Mouse (Mus musculus) T-helper 2 cell (primary cell): ENCODE measurements at regions not wholly inside any gene's neighbourhood (a gene's known extent, or its start where the extent isn't known, plus 50 kb on each side); places are given as distances from the start of the nearest gene placed in this dataset.
"Not testable (repeated sequence)": the region's sequence is repeated elsewhere in the genome, so short reads cannot be mapped to it uniquely, and the experiment has no call there.

ENCODE experiments used
- in situ Hi-C: fragments of 300-600 bp; cut with MboI, MseI; formaldehyde crosslinking; loops from one replicate; pipeline ENCODE4 v1.15.1; 2025; ENCODE audit warnings: high pct_unique_total_duplicates

DNA sequence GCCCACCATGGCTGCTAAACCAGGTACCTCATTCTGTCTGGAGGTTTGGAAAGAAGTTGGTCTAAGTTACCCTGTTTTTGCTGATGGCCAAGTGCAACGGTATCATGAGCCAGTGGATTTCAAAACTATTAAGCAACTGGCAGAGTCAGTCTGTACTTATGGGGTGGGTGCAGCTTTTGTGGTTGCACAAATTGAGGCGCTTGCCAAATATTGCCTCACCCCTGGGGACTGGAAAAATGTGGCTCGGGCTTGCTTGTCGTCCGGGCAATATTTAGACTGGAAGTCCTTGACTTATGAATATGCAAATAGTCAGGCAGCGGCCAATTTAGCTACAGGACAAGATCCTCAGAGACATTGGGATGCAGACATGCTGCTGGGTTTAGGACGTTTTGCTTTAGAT lies 110.2 kb downstream of the Olfr164 start:
- in situ Hi-C loops = no loop called here

DNA sequence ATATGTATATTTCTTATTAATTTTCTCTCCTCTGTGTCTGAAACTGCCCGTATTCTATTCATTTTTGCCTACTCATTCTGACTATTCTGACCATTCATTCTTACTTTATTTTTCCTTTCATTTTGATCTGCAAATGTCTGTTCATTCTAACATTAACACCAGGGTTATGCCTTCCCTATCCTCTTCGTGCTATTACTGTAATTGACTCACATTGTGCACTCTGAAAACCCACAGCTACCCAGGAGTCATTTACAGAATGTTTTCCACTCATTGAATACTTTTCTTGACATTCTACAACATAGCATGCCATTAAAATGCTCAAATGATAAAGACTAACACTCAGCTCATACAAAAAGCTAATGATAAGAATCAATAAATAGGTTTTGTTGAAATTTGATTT lies 112.9 kb downstream of the Olfr164 start:
- in situ Hi-C loops = no loop called here

DNA sequence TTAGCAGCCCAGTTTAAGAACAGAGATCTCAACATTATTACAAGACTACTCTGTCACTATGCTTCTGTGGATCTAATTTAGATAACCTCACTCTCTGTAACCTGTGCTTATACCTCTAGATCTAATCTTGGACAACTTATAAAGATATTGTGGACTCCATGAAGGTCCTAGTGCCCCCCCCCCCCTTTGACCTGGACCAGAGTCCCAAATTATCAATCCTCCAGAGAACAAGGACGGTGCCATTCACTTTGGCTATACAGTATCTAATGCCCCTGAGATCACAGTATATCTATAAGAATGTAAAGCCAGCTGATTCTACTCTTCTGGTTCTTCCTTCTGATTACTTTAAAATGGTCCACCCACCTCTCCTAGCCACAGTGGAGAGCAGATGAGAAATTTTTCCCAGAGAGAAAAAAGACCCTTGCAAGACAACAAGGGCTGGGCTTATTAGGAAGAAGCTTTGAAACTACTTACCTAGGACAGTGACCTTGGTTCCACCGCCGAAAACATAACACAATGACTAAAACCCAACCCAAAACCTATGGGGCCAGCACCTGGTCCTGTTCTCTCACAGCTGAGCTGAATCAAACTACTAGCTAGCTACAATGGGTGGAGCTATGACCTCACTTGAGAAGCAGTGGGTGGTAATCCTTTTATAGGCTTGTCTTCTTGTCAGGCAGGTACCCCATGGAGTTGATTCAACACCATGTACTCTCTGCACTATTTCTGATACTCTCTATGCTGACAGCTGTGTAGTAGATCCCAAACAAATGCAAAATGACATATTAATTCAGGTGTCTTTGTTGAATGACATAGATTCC lies 113.9 kb downstream of the Olfr164 start:
- in situ Hi-C loops = no loop called here

DNA sequence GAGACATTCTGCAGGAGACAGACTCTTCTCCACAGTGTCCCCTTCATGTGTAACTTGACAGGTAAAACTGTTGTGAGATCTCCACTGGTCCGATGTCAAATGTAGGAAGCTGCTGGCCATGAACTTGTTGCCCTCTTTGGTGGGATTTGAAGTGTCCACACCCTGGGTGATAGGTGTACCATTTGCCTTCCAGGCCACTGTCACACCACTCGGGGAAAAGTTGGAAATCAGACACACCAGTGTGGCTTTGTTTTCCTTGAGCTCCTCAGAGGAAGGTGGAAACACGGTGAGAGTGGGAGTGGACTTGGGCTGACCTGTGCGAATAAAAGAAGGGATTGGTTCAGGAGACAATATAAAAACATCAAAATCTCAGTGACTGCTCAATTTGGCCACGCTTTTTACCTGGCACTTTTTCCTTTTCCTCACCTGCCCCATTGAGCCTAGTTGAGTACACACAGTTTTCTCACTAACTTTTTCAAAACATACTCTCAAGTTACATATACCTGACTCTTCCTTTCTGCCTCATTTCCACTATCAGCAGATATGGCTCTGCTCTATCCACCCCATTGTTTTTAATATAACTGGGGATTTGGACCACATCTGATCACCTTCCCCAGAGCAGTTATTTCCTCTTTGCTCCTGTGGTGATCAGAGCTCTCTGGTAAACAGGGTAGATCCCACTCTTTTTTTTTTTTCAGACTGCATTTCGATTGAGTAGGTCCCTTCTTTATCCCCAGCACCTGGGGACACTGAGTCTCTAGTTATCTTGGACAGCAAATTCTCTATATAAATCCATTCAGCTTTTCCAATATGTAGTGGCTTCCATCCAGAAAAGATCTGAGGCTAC lies 115.1 kb downstream of the Olfr164 start:
- in situ Hi-C loops = no loop called here

DNA sequence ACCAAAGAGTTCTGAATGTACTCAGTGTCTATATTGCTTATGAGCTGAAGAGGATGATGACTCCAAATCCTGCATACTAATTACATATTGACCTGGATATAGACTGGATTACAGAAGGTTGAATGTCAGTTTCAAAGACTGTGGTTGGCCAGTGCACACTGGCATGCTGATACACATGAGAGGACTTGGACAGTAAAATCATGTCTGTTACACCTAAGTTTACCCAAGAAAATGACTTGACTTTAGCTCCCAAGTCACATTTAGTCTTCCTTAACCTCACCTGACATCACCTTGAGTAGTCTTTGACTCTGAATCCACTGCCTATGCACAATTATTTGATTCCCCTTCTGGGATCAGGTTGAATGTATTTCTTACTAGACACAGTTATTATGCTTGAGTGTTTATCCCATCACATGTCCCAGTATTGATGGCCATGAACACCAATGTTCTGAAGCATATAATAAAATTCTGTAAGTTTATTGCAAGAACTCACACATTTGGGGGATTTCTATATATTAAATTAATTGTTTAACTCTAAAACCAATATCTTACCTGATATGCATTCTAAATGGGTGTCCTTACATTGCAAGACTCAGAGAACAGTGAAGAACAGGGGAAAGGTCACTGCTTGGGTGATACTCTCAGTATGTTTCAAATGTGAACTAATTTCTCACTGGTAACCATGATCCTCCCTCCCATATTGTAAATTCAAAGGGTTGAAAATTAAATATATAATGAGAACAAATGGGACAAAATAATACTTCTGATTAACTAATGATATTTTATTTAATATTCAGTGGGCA lies 116.0 kb downstream of the Olfr164 start:
- in situ Hi-C loops = no loop called here

DNA sequence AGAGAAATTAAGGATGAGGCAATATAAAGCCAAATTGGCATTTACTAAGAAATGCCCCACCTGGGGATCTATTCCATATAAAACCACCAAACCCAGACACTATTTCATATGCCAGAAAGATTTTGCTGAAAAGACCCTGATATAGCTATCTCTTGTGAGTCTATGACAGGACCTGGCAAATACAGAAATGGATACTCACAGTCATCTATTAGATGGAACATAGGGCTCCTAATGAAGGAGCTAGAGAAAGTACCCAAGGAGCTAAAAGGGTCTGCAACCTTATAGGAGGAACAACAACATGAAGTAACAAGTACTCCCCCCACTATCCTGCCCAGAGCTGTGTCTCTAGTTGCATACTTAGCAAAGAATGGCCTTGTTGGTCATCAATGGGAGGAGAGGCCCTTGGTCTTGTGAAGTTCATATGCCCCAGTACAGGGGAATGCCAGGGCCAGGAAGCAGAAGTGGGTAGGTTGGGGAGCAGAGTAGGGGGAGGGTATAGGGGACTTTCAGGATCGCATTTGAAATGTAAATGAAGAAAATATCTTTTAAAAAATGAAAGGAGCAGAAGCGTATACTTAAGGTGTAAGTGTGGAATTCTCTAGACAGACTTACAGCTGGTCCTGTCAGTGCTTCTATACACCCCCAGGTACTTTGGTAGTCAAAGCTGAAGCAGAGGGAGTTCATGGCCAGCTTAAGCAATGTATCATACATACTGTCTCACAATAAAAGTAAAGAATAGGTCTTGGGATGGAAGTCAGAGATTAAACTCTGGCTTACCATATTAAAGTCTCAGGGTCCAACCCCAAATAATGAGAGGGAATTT lies 128.2 kb downstream of the Olfr164 start:
- in situ Hi-C loops = no loop called here

DNA sequence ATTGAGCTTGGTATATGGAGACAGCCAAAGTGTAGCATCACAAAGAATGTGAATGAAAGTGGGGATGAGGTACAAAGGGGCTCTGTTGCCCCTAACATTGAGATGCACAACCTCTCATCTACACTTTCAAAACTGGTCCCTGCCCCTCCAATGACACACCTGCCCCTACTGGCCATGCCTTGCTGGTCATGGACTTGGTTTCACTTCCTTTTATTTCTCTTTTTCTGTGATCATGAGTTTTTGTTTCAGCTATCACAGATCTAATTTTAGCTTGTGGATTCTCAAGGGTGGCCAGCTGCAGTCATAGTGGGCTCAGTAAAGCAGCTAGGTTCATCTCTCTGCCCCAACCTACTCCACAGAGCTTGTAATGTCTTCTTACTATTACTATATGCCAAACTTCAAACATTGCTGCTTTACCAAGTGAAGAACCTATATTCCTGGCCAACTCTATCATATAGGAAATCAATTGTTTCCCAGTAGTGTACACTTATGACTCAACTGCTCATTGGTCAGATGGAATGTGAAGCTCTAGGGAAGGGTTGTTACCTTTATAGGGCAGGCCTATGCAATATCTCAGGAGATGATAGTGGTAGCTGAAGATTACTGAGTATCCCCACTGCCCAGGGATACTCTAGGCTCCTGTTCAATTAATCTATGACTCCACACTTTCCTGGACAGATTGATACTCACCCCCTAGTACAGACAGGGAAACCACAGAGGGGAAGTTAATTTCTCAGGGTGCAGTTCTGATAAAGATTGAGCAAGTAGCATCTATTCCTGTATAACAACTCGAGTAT lies 134.5 kb downstream of the Olfr164 start:
- in situ Hi-C loops = no loop called here

DNA sequence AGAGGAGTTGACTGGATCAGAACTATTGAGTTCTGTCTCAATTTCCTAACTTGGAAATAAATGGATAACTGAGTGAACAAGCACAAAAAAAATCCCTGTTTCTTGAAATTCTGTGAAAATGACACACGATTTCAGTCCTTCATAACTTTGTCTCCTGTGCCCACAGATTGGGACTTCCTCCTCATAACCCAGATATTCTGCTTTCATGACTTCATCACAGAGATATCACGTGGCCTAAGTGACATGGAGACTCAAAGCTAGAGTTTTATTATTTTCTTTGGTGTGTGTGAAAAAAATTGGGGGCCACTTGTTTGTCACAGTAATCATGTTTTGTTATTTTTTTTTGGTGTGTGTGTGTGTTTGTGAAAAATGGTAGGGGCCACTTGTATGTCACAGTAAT lies 160.8 kb downstream of the Olfr164 start:
- in situ Hi-C loops = no loop called here

DNA sequence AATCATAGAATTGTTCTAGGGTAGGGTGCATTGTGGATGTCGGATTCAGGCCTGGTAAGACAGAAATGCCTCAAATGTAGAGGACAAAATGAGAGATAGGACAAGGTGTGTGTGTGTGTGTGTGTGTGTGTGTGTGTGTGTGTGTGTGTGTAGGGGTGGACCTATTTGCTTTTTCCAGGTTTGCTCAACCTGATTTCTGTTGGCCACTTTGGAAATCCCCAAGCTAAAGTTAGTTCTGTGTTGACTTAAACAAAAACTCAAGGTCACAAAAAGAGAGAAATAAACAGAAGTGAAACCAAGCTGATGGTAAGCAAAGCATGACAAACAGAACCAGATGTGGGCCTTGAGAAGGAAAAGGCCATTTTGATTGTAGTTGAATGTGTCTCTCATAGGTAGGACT lies 161.4 kb downstream of the Olfr164 start:
- in situ Hi-C loops = not testable (repeated sequence)

DNA sequence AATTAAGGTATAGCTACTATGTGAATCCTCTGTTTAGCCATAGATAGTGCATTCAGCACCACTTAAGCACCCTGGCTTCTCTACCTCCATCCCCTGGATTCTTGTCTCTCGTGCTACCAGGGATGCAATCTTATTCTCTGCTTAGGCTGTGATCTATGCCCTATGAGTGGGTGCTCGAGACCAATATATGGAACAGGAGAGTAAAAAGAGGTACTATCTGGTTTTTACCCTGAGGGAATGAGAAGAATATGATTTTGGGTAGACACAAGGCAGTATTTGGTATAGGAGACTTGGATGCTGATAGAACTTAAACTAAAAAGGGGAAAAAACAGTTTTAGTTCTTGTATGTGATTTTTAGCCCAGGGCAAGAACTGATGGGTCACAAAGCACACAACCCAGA lies 162.8 kb downstream of the Olfr164 start:
- in situ Hi-C loops = no loop called here

DNA sequence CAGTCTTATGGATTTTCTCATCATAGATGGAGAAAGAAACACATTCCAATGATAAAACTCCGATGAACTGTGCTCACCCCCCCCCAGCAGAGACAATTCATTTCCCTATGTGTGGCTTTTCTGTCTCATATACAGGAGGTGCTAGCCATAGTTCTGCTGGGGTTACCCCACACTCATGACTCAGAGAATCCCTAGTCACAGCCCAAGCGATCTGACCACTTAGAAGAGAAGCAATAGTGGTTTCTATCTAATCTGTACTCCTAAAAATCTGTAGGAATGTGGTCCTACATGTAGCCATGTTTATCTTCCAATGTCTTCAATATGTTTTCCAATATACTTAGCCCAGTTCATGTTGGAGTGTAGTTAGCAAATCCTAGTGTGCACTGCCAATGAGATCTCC lies 163.3 kb downstream of the Olfr164 start:
- in situ Hi-C loops = no loop called here

DNA sequence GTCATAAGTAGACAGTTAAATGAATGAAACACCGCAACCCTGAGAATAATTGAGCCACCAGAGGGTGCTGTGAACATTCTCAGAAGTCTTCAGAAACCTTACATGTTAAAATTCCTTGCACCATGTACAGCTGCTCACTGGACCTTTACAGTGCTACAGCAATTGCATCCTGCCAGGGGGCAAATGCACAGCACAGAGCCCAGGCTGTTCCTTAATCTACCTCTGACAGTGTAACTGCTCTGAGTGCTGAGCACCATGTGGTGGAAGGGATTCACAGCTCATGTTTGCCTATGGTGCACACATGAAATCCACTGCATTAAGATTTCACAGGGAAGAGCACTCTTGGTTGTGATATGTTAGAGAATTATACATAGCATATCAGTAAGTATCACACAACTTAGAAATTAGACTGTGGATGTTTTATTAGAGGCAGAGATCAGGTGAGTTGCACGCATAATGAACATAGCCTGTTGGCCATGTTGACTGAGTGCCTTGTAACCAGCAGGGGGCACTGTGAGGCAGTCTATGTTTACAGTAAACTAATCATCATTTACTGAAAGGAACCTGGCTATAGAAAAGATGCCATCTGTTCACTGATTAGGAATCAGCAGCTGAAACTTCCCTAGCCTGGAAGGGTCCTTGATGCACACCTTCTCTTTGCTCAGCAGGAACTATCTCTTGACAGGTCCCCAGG lies 167.4 kb downstream of the Olfr164 start:
- in situ Hi-C loops = loop anchor here (5.0 kb wide), 1 partner anchor 71 kb away; no protein-coding TSS in a partner anchor
